Mouse (Mus musculus) bone marrow, adult 2 months (tissue): Measurements from ENCODE around the gene Bloc1s3.

Experiments
- CTCF ChIP-seq: fragments of 200-500 bp; IDR thresholded peaks from 2 replicates; pipeline ENCODE4 v1.5.1; 2011; ENCODE audit warnings: low read length, control low read depth; ENCODE audit not compliant: control insufficient read depth, insufficient read depth
- POLR2A ChIP-seq: fragments of 200-500 bp; IDR thresholded peaks from 2 replicates; pipeline ENCODE4 v1.6.1; 2011; ENCODE audit warnings: low read depth, mild to moderate bottlenecking, control low read depth, low read length, borderline replicate concordance; ENCODE audit not compliant: control insufficient read depth

GRCm38 (mm10) chr7:19509786-19510185 is 1.6 kb upstream of the Bloc1s3 start:
- TF ChIP-seq CTCF (no peak), POLR2A (no peak)
